Mouse (Mus musculus) myocyte (in vitro differentiated cells): ENCODE data around the gene Zar1l.

ENCODE experiments used
- E2F4 ChIP-seq: IDR thresholded peaks from one replicate; pipeline ENCODE4 v1.6.1; 2011; ENCODE audit warnings: mild to moderate bottlenecking, control low read depth, moderate library complexity; ENCODE audit not compliant: insufficient read depth
- MAX ChIP-seq: IDR thresholded peaks from one replicate; pipeline ENCODE4 v1.6.1; 2011; ENCODE audit warnings: low read depth, mild to moderate bottlenecking, control low read depth
- MYOD1 ChIP-seq, 3 experiments: IDR thresholded peaks; one replicate each; pipeline ENCODE4 v1.6.1; 2011; ENCODE audit warnings: control low read depth in 2 of 3, low read depth in 2 of 3, mild to moderate bottlenecking in 2 of 3, moderate library complexity in 1 of 3; ENCODE audit not compliant: insufficient read length in 2 of 3, control insufficient read depth in 1 of 3
- POLR2A ChIP-seq: IDR thresholded peaks from one replicate; pipeline ENCODE4 v1.6.1; 2011; ENCODE audit warnings: low read depth, mild to moderate bottlenecking, control low read depth, moderate library complexity; ENCODE audit not compliant: insufficient read length
- POLR2AphosphoS2 ChIP-seq: IDR thresholded peaks from one replicate; pipeline ENCODE4 v1.6.1; 2011; ENCODE audit warnings: low read depth, control low read depth; ENCODE audit not compliant: insufficient read length
- TCF12 ChIP-seq: IDR thresholded peaks from one replicate; pipeline ENCODE4 v1.6.1; 2011; ENCODE audit warnings: mild to moderate bottlenecking, control low read depth; ENCODE audit not compliant: poor library complexity, insufficient read depth, severe bottlenecking

- no peak for TF ChIP-seq E2F4
- TF ChIP-seq MYOD1 (IDR thresholded peaks at IDR 0.05; ENCODE audit: control insufficient read depth in 1 of 3, insufficient read length in 2 of 3, low read depth in 2 of 3), result no peak
- TF ChIP-seq POLR2A, result no peak
- no peak for TF ChIP-seq POLR2AphosphoS2
- TF ChIP-seq TCF12, result no peak
- no peak for TF ChIP-seq MAX
Measured at GRCm38 (mm10) chr5:150525239-150525638, 7.3 kb upstream of the Zar1l start.
